Mouse (Mus musculus): Measurements from ENCODE around the gene Nelfa. TPM values are rescaled to one million over a fixed set of nuclear protein-coding genes. Genes with fewer than 3 reads are reported as not detected.

Gene Nelfa
- total RNA-seq (2023): 10 to 100 TPM; 25.1 to 31.8 TPM

GRCm38 (mm10) chr5:33936120-33936707 is at the start of gene Nelfa:
Gene Nelfa, minus strand, starts transcription at chr5:33936413.

GRCm38 (mm10) chr5:33983309-33984121 is 47.3 kb upstream of the Nelfa start, which contains the start of gene Gm1673:
Gene Gm1673, plus strand, starts transcription at chr5:33983433.

Other genes with a start within 250 kb of the Nelfa start
- under 1 TPM in 1 of 2 experiments, not detected in 1; 0.89 TPM for gene Fgfr3, start 214.7 kb downstream of the Nelfa start, total RNA-seq (2023)
- 10 to 100 TPM; 45.3 to 61.2 TPM for gene Letm1, start 153.6 kb downstream of the Nelfa start, total RNA-seq (2023)
- 10 to 100 TPM; 27.1 to 30.3 TPM for gene Nsd2, start 115.7 kb downstream of the Nelfa start, total RNA-seq (2023)
- 10 to 100 TPM; 17.8 to 30.2 TPM for gene Gm1673, start 47.0 kb upstream of the Nelfa start, total RNA-seq (2023)
- gene Nat8l, start 59.6 kb upstream of the Nelfa start, total RNA-seq (2023): 10 to 100 TPM; 32.0 to 32.6 TPM
- gene Poln, start 233.0 kb upstream of the Nelfa start, total RNA-seq (2023): under 1 TPM in 1 of 2 experiments, not detected in 1; 0.84 TPM
- 10 to 100 TPM in 1 of 2 experiments, 1 to 10 TPM in 1; 9.5 to 10.6 TPM for gene Haus3, start 233.1 kb upstream of the Nelfa start, total RNA-seq (2023)

All from monocyte, adult 59 days (primary cell).